Mouse (Mus musculus) ovary, adult 18-20 months (tissue): ENCODE measurements around the gene Sned1.
"Not testable (repeated sequence)": the region's sequence is repeated elsewhere in the genome, so short reads cannot be mapped to it uniquely, and the experiment has no call there.

Experiments
- DNase-seq: peaks from one replicate; pipeline ENCODE4 v3.0.0; 2022; ENCODE audit warnings: low spot score, mixed read lengths

Gene Sned1

GRCm38 (mm10) chr1:93229221-93229620 is 6.4 kb upstream of the Sned1 start:
- DNase-seq = peak; percentile 51

- DNase-seq = no peak
Measured at GRCm38 (mm10) chr1:93229626-93230025, 6.0 kb upstream of the Sned1 start.

GRCm38 (mm10) chr1:93236545-93236924 is 894 bp downstream of the Sned1 start:
- DNase-seq = no peak

GRCm38 (mm10) chr1:93237676-93238075 is 2.0 kb downstream of the Sned1 start:
- DNase-seq = no peak

- DNase-seq = no peak
Measured at GRCm38 (mm10) chr1:93238201-93238600, 2.6 kb downstream of the Sned1 start.

GRCm38 (mm10) chr1:93245936-93246335 is 10.3 kb downstream of the Sned1 start:
- no peak for DNase-seq

GRCm38 (mm10) chr1:93252586-93252985 is 16.9 kb downstream of the Sned1 start:
- DNase-seq = no peak

- no peak for DNase-seq
Measured at GRCm38 (mm10) chr1:93255761-93256160, 20.1 kb downstream of the Sned1 start.

- no peak for DNase-seq
Measured at GRCm38 (mm10) chr1:93257560-93257959, 21.9 kb downstream of the Sned1 start.

- no peak for DNase-seq
Measured at GRCm38 (mm10) chr1:93267207-93267606, 31.6 kb downstream of the Sned1 start.

GRCm38 (mm10) chr1:93268246-93268645 is 32.6 kb downstream of the Sned1 start:
- DNase-seq = no peak

GRCm38 (mm10) chr1:93270516-93271240 is 35.0 kb downstream of the Sned1 start:
- no peak for DNase-seq

- DNase-seq = no peak
Measured at GRCm38 (mm10) chr1:93271751-93272150, 36.1 kb downstream of the Sned1 start.

GRCm38 (mm10) chr1:93272409-93272821 is 36.8 kb downstream of the Sned1 start:
- DNase-seq = no peak

- DNase-seq = no peak
Measured at GRCm38 (mm10) chr1:93275561-93275960, 39.9 kb downstream of the Sned1 start.

- DNase-seq = no peak
Measured at GRCm38 (mm10) chr1:93277041-93277440, 41.4 kb downstream of the Sned1 start.

- no peak for DNase-seq
Measured at GRCm38 (mm10) chr1:93289678-93290214, 54.1 kb downstream of the Sned1 start.

GRCm38 (mm10) chr1:93290956-93291355 is 55.3 kb downstream of the Sned1 start:
- no peak for DNase-seq

- DNase-seq = no peak
Measured at GRCm38 (mm10) chr1:93291591-93291990, 56.0 kb downstream of the Sned1 start.

- no peak for DNase-seq
Measured at GRCm38 (mm10) chr1:93292006-93292405, 56.4 kb downstream of the Sned1 start.

- DNase-seq = not testable (repeated sequence)
Measured at GRCm38 (mm10) chr1:93294491-93294890, 58.9 kb downstream of the Sned1 start.

- DNase-seq = no peak
Measured at GRCm38 (mm10) chr1:93299791-93300190, 64.2 kb downstream of the Sned1 start.

- DNase-seq = peak; percentile 52
Measured at GRCm38 (mm10) chr1:93300578-93300977, 64.9 kb downstream of the Sned1 start.
